Mouse (Mus musculus): ENCODE results near the gene Srsf5.

DNA sequence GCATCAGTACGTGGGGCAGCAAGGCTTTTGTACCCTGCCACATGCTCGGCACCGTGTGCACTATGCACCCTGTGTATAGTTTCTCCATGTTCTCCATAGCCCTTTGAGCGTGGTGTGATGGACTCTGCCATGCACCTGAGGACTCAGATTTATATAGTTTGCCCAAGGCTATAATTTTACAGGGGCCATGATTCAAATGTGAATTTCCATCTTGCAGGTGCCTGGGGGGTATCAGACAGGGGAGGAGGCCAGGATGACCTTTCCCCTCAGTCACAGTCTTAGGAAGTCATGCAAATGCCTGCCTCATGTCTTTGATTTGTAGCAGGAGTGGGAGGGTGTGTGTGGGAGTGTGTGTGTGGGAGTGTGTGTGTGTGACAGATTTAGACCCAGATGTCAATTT, 52.3 kb downstream of the Srsf5 start:
- TF ChIP-seq POLR2A (IDR thresholded peaks at IDR 0.05; ENCODE audit: insufficient read length, low read depth) (no peak), E2F4 (IDR thresholded peaks at IDR 0.05; ENCODE audit: insufficient read depth) (no peak), CEBPB (IDR thresholded peaks at IDR 0.05; ENCODE audit: insufficient read depth, poor library complexity, severe bottlenecking) (no peak), POLR2AphosphoS2 (IDR thresholded peaks at IDR 0.05; ENCODE audit: insufficient read length, low read depth) (no peak), USF1 (IDR thresholded peaks at IDR 0.05; ENCODE audit: low read depth) (no peak), TCF12 (IDR thresholded peaks at IDR 0.05; ENCODE audit: insufficient read depth, poor library complexity, severe bottlenecking) (no peak), SRF (IDR thresholded peaks at IDR 0.05; ENCODE audit: control insufficient read depth, insufficient read length, low read depth) (no peak), MYOD1 (IDR thresholded peaks at IDR 0.05; ENCODE audit: control insufficient read depth in 1 of 3, insufficient read length in 2 of 3, low read depth in 2 of 3) (no peak), REST (IDR thresholded peaks at IDR 0.05; ENCODE audit: insufficient read depth, insufficient read length) (no peak), TCF3 (IDR thresholded peaks at IDR 0.05; ENCODE audit: insufficient read length, low read depth) (no peak), MAX (IDR thresholded peaks at IDR 0.05; ENCODE audit: low read depth) (no peak), MYOG (IDR thresholded peaks at IDR 0.05; ENCODE audit: control insufficient read depth in 1 of 3, insufficient read depth in 1 of 3, insufficient read length in 2 of 3, low read depth in 2 of 3) (no peak)
